Mouse (Mus musculus) heart, embryonic 14.5 days (tissue): Measurements from ENCODE around the gene Tmed9. TPM values are rescaled to one million over a fixed set of nuclear protein-coding genes. Genes with fewer than 3 reads are reported as not detected.

Experiments used
- ATAC-seq: fragments of 200-750 bp; cut with Nextera tagmentation; 2 replicates; pipeline ENCODE4 v1.8.0; 2017; ENCODE audit warnings: low read depth, moderate TSS enrichment; ENCODE audit not compliant: insufficient number of reproducible peaks, insufficient read depth, low FRiP score
- H3K27ac ChIP-seq, 2 experiments: fragments of 200-500 bp in 1 of 2; fragments of 300-500 bp in 1 of 2; sonication (generic) in 1 of 2; replicated peaks in 1 of 2; 2 replicates each; pipeline ENCODE4 v1.5.1; 2012 to 2014; ENCODE audit warnings: low read depth in 2 of 2, low read length in 2 of 2, control low read depth in 1 of 2, mild to moderate bottlenecking in 1 of 2, mixed read lengths in 1 of 2; ENCODE audit not compliant: control insufficient read depth in 1 of 2, insufficient read depth in 1 of 2
- H3K27me3 ChIP-seq: fragments of 300-500 bp; sonication (generic); 2 replicates; pipeline ENCODE4 v1.6.1; 2014; ENCODE audit warnings: mild to moderate bottlenecking, low read length, control low read depth; ENCODE audit not compliant: control insufficient read depth, insufficient read depth
- H3K36me3 ChIP-seq: fragments of 300-500 bp; sonication (generic); 2 replicates; pipeline ENCODE4 v1.6.1; 2014; ENCODE audit warnings: mild to moderate bottlenecking, control low read depth, low read length, mixed read lengths; ENCODE audit not compliant: control insufficient read depth, insufficient read depth
- H3K4me1 ChIP-seq, 2 experiments: fragments of 200-500 bp in 1 of 2; fragments of 300-500 bp in 1 of 2; sonication (generic) in 1 of 2; 2 replicates each; pipeline ENCODE4 v1.6.1; 2012 to 2014; ENCODE audit warnings: low read length in 2 of 2, control low read depth in 1 of 2, mixed read lengths in 1 of 2; ENCODE audit not compliant: control insufficient read depth in 2 of 2, insufficient read depth in 2 of 2
- H3K4me2 ChIP-seq: fragments of 300-500 bp; sonication (generic); 2 replicates; pipeline ENCODE4 v1.6.1; 2014; ENCODE audit warnings: mild to moderate bottlenecking, low read length
- H3K4me3 ChIP-seq, 2 experiments: fragments of 200-500 bp in 1 of 2; fragments of 300-500 bp in 1 of 2; sonication (generic) in 1 of 2; 2 replicates each; pipeline ENCODE4 v1.5.1; 2012 to 2014; ENCODE audit warnings: low read length in 2 of 2, mild to moderate bottlenecking in 2 of 2, control low read depth in 1 of 2, low read depth in 1 of 2, moderate library complexity in 1 of 2; ENCODE audit not compliant: control insufficient read depth in 1 of 2, insufficient read depth in 1 of 2
- H3K9ac ChIP-seq: fragments of 300-500 bp; sonication (generic); 2 replicates; pipeline ENCODE4 v1.6.1; 2014; ENCODE audit warnings: mild to moderate bottlenecking, low read length
- H3K9me3 ChIP-seq: fragments of 300-500 bp; sonication (generic); 2 replicates; pipeline ENCODE4 v1.6.1; 2016; ENCODE audit warnings: low read length, control low read depth; ENCODE audit not compliant: control insufficient read depth
- WGBS: fragments of 180-500 bp; shearing (Covaris S2); extraction: QIAGEN DNeasy Blood & Tissue Kit; methylation state at CpG from one replicate; pipeline ENCODE4 v1.1.7; 2014; 5-methylcytosine and 5-hydroxymethylcytosine counted together
- polyA plus RNA-seq: library from polyadenylated mRNA; unstranded; fragments of >200 nt; fragmentation: Nextera tagmentation; extraction: Ambion mirVana; gene quantifications from 2 replicates; pipeline ENCODE4 v1.2.1, GENCODE M21; 2014

Gene Tmed9
- polyA plus RNA-seq, 1 experiment from 2014 or later: 58.4 TPM

- no peak overlapping the region for H3K27ac ChIP-seq
- WGBS: 92% methylated on average over 15 of the region's 15 CpGs
- H3K27me3 ChIP-seq: no peaks in the 10 kb centered on the region
- peak overlapping the region in 1 of 2 experiments; percentile 87; a peak in 1 of 4 replicates for H3K4me3 ChIP-seq
- ATAC-seq: no peak
- H3K4me2 ChIP-seq: peak overlapping the region; percentile 92
- H3K9me3 ChIP-seq: no peaks in the 10 kb centered on the region
- peaks cover 2 to 9% of the 10 kb centered on the region in 2 experiments; a peak in 2 of 4 replicates for H3K4me1 ChIP-seq
- H3K36me3 ChIP-seq: peaks cover 76% of the 10 kb centered on the region
- H3K9ac ChIP-seq: no peak overlapping the region; the same call in 1 of the 2 replicates
Observed at GRCm38 (mm10) chr13:55535191-55535590, 38.3 kb upstream of the Tmed9 start.

- peak overlapping the region; percentile 92 for H3K4me2 ChIP-seq
- no peaks in the 10 kb centered on the region for H3K9me3 ChIP-seq
- WGBS: 16% methylated on average over 17 of the region's 17 CpGs
- H3K4me1 ChIP-seq: peaks cover 2 to 9% of the 10 kb centered on the region in 2 experiments; a peak in 2 of 4 replicates
- peak overlapping the region in 1 of 2 experiments; percentile 47; a peak in 2 of 4 replicates for H3K27ac ChIP-seq
- peak overlapping the region; percentile 77 to 87 for H3K4me3 ChIP-seq
- no peak; the same call in 1 of the 2 replicates for ATAC-seq
- H3K9ac ChIP-seq: peak overlapping the region; percentile 91
- H3K27me3 ChIP-seq: no peaks in the 10 kb centered on the region
- H3K36me3 ChIP-seq: peaks cover 76% of the 10 kb centered on the region
Observed at GRCm38 (mm10) chr13:55535796-55536193, 37.7 kb upstream of the Tmed9 start.

- peak within 1 kb of the TSS; percentile 77 to 87 for H3K4me3 ChIP-seq
- no peaks in the 10 kb centered on the region for H3K9me3 ChIP-seq
- H3K4me1 ChIP-seq: peaks cover 2 to 9% of the 10 kb centered on the region in 2 experiments; a peak in 2 of 4 replicates
- peaks cover 78% of the 10 kb centered on the region for H3K36me3 ChIP-seq
- peak within 1 kb of the TSS in 1 of 2 experiments; percentile 47; a peak in 2 of 4 replicates for H3K27ac ChIP-seq
- H3K4me2 ChIP-seq: peak within 1 kb of the TSS; percentile 92
- peak within 1 kb of the TSS; percentile 91 for H3K9ac ChIP-seq
- WGBS: under 1% methylated on average over 70 of the region's 70 CpGs
- ATAC-seq: peak; percentile 94
- H3K27me3 ChIP-seq: no peaks in the 10 kb centered on the region
Observed at GRCm38 (mm10) chr13:55536194-55537175, 37.0 kb upstream of the Tmed9 start, which contains the start of gene Ddx41. Ddx41 (minus strand) TSS chr13:55536658.

- H3K27ac ChIP-seq: no peak overlapping the region
- no peak for ATAC-seq
- H3K4me1 ChIP-seq: peaks cover 2 to 4% of the 10 kb centered on the region in 2 experiments; a peak in 1 of 4 replicates
- no peaks in the 10 kb centered on the region for H3K27me3 ChIP-seq
- H3K9ac ChIP-seq: no peak overlapping the region
- peaks cover 86% of the 10 kb centered on the region for H3K36me3 ChIP-seq
- H3K4me2 ChIP-seq: no peak overlapping the region
- H3K4me3 ChIP-seq: no peak overlapping the region
- 87% methylated on average over 2 of the region's 2 CpGs for WGBS
- no peaks in the 10 kb centered on the region for H3K9me3 ChIP-seq
Observed at GRCm38 (mm10) chr13:55540933-55541332, 32.6 kb upstream of the Tmed9 start.

- peaks cover 100% of the 10 kb centered on the region for H3K36me3 ChIP-seq
- no peak for ATAC-seq
- no peak overlapping the region for H3K9ac ChIP-seq
- H3K4me1 ChIP-seq: no peaks in the 10 kb centered on the region
- 91% methylated on average over 4 of the region's 4 CpGs for WGBS
- no peak overlapping the region for H3K27ac ChIP-seq
- no peaks in the 10 kb centered on the region for H3K9me3 ChIP-seq
- no peaks in the 10 kb centered on the region for H3K27me3 ChIP-seq
- H3K4me2 ChIP-seq: no peak overlapping the region
- H3K4me3 ChIP-seq: no peak overlapping the region
Observed at GRCm38 (mm10) chr13:55542891-55543290, 30.6 kb upstream of the Tmed9 start.

- no peak overlapping the region for H3K27ac ChIP-seq
Observed at GRCm38 (mm10) chr13:55543447-55543846, 30.1 kb upstream of the Tmed9 start.

GRCm38 (mm10) chr13:55544792-55545191 is 28.7 kb upstream of the Tmed9 start:
- H3K4me1 ChIP-seq: no peaks in the 10 kb centered on the region
- no peaks in the 10 kb centered on the region for H3K9me3 ChIP-seq
- H3K4me3 ChIP-seq: no peak overlapping the region
- H3K27me3 ChIP-seq: no peaks in the 10 kb centered on the region
- H3K27ac ChIP-seq: no peak overlapping the region
- H3K36me3 ChIP-seq: peaks cover 96% of the 10 kb centered on the region
- no peak for ATAC-seq
- H3K4me2 ChIP-seq: no peak overlapping the region
- WGBS: 80% methylated on average over 6 of the region's 6 CpGs
- H3K9ac ChIP-seq: no peak overlapping the region

More at GRCm38 (mm10) chr13:55543447-55543846, 30.1 kb upstream of the Tmed9 start:
- no peaks in the 10 kb centered on the region for H3K27me3 ChIP-seq
- H3K9ac ChIP-seq: no peak overlapping the region
- no peak for ATAC-seq
- no peaks in the 10 kb centered on the region for H3K9me3 ChIP-seq
- no peaks in the 10 kb centered on the region for H3K4me1 ChIP-seq
- H3K4me2 ChIP-seq: no peak overlapping the region
- WGBS: 86% methylated on average over 8 of the region's 8 CpGs
- H3K36me3 ChIP-seq: peaks cover 96% of the 10 kb centered on the region
- H3K4me3 ChIP-seq: no peak overlapping the region
